Comparison of ENCODE assay signal across 8 mouse cellular contexts in the genomic region with DNA sequence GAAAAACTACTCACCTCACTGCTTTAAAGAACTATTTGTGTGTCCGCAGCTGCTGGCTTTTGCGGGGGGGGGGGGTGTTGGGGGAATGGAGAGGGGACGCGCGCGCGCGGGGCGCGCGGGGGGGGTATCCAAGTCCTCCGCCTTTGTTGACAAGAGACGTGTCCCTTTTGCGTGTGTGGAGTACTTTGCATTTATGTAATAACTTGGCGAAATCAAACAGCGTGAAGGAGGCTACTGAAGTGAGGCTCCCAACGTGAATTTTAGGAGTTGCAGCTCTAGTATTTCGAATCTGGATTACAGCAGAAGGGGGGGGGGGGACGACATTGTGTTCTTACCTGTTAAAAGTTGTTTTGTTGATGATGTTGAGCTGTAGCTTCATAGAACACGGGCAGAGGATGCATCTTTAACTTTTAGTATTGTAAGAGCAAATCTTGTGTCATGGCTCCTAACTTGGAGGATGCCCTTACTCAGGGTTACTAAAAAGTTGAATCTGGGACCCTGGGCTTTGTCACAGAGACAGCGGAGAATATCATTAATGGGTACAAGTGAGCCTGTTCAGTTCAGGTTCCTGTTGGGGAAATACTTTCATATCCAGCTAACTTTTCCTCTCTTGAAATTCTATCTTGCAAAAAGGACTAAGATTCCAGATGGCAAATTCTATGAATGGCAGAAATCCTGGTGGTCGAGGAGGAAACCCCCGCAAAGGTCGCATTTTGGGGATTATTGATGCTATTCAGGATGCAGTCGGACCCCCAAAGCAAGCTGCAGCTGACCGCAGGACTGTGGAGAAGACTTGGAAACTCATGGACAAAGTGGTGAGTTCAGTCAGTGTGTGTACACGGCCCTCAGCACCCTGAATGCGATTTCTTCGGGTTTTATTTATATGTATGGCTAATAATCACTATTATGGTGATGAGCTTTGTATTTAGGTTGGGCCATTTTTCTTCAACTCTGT. TPM values are rescaled to one million over a fixed set of nuclear protein-coding genes. Genes with fewer than 3 reads are reported as not detected.
DNase-seq lines count a peak whose midpoint lies in the region; ATAC-seq lines count a peak whose summit lies in the region.

No protein-coding gene starts in this region.

- no peaks in the 10 kb centered on the region for H3K9me3 ChIP-seq in embryonic facial prominence, embryonic 13.5 days
- H3K9me3 ChIP-seq in limb, embryonic 11.5 days (ENCODE audit: control insufficient read depth, low read length): no peaks in the 10 kb centered on the region

- WGBS in embryonic facial prominence, embryonic 13.5 days: 12% methylated on average over 29 of the region's 29 CpGs
- 16% methylated on average over 28 of the region's 29 CpGs for WGBS in limb, embryonic 11.5 days

- peak overlapping the region; percentile 85 for H3K4me3 ChIP-seq in embryonic facial prominence, embryonic 13.5 days
- H3K4me3 ChIP-seq in limb, embryonic 11.5 days (ENCODE audit: low read depth, low read length): peak overlapping the region; percentile 92

- peak overlapping the region; percentile 92 for H3K9ac ChIP-seq in embryonic facial prominence, embryonic 13.5 days
- H3K9ac ChIP-seq in limb, embryonic 11.5 days (ENCODE audit: low read length): peak overlapping the region; percentile 98

- ATAC-seq in frontal cortex, adult (ENCODE audit: low TSS enrichment): 0 out of 2 replicates have a peak, but pooled peaks have one; percentile 14
- no peak for ATAC-seq in embryonic facial prominence, embryonic 13.5 days (ENCODE audit: insufficient number of reproducible peaks, insufficient read depth, low FRiP score, low TSS enrichment, low read depth)
- no peak for ATAC-seq in limb, embryonic 11.5 days (ENCODE audit: insufficient number of reproducible peaks, low FRiP score, low TSS enrichment, low read depth)

- DNase-seq in frontal cortex, postnatal 10 days (ENCODE audit: low spot score in 2 of 2): no peak
- DNase-seq in 3T3-L1 (ENCODE audit: low read depth, low spot score): peak; percentile 25
- DNase-seq in limb, embryonic 11.5 days (ENCODE audit: low spot score): no peak
- DNase-seq in retina, embryonic 14.5 days (ENCODE audit: low spot score): peak; percentile 31
- DNase-seq in gastrocnemius, postnatal 36 days: no peak
- no peak for DNase-seq in layer of hippocampus, adult 18-20 months (ENCODE audit: low spot score in 2 of 2)

- intact Hi-C loops in gastrocnemius, postnatal 36 days (cut with DNase I): no loop called here

- H3K27ac ChIP-seq in embryonic facial prominence, embryonic 13.5 days: peak overlapping the region; percentile 96
- peak overlapping the region; percentile 93 for H3K27ac ChIP-seq in limb, embryonic 11.5 days (replicated peaks; ENCODE audit: low read depth, low read length)

- no peaks in the 10 kb centered on the region for H3K27me3 ChIP-seq in embryonic facial prominence, embryonic 13.5 days
- no peaks in the 10 kb centered on the region for H3K27me3 ChIP-seq in limb, embryonic 11.5 days (ENCODE audit: control insufficient read depth, insufficient read depth, low read length)

- peaks cover 33% of the 10 kb centered on the region for H3K4me1 ChIP-seq in embryonic facial prominence, embryonic 13.5 days
- H3K4me1 ChIP-seq in limb, embryonic 11.5 days (ENCODE audit: control insufficient read depth, insufficient read depth, low read length): peaks cover 2% of the 10 kb centered on the region; the same call in 1 of the 2 replicates

- peak overlapping the region; percentile 66 for H3K4me2 ChIP-seq in embryonic facial prominence, embryonic 13.5 days
- peak overlapping the region; percentile 59 for H3K4me2 ChIP-seq in limb, embryonic 11.5 days (ENCODE audit: low read depth, severe bottlenecking)

- peaks cover 28% of the 10 kb centered on the region for H3K36me3 ChIP-seq in embryonic facial prominence, embryonic 13.5 days
- peaks cover 7% of the 10 kb centered on the region; the same call in 1 of the 2 replicates for H3K36me3 ChIP-seq in limb, embryonic 11.5 days (ENCODE audit: control insufficient read depth, insufficient read depth, low read length)

RNA-seq across cellular contexts. Expression of gene Cblb, which starts 1.6 kb away (rescaled TPM):
- polyA plus RNA-seq in embryonic facial prominence, embryonic 13.5 days (2015; fragmentation: Nextera tagmentation; extraction: Ambion mirVana): 16.4 and 18.1 TPM in 2 replicates
- 33.1 and 38.6 TPM in 2 replicates for polyA plus RNA-seq in limb, embryonic 11.5 days (2014; fragmentation: Nextera tagmentation; extraction: Ambion mirVana)
- total RNA-seq in gastrocnemius, postnatal 36 days (2021): 10 to 100 TPM; 14.9 to 17.4 TPM
- total RNA-seq in layer of hippocampus, adult 18-20 months (2021): 10 to 100 TPM; 35.2 to 35.3 TPM

Comparison
In these comparisons a context has a peak if more than half of its experiments do, and no peak if none do; other contexts are left out.
1. DNase-seq: peak in 3T3-L1 (single experiment) and retina, embryonic 14.5 days (single experiment); none in frontal cortex, postnatal 10 days (0 of 2), limb, embryonic 11.5 days (single experiment), gastrocnemius, postnatal 36 days (0 of 2) and layer of hippocampus, adult 18-20 months (0 of 2).